Mouse (Mus musculus) CD4-positive, CD25-positive, alpha-beta regulatory T cell, adult 2 months (primary cell): ENCODE measurements at regions not wholly inside any gene's neighbourhood (a gene's known extent, or its start where the extent isn't known, plus 50 kb on each side); places are given as distances from the start of the nearest gene placed in this dataset.

Source experiments
- DNase-seq: peaks from one replicate; pipeline ENCODE4 v3.0.0-alpha.2; 2012; ENCODE audit warnings: low read depth, low spot score

DNA sequence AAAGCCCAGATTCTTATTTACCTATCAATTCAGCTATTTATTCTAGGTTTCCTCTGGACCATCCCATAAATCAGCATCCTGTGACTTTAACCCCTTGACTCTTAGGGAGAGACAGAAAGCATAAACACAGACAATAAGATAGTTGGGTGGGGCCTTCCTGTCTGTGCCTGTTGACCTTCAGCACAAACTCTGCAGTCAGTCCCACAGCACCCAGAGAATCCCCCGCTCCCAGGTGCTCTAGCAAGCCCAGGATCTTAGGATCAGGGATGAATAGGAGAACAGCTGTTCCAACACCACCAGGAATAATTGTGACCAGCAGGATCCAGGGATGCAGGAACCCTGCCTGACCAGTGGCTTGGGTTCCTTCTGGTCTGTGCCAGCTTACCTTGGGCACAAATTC is 107.8 kb downstream of the Basp1 start:
- DNase-seq, result no peak

GRCm38 (mm10) chr15:25303379-25303778 is 110.2 kb downstream of the Basp1 start:
- no peak for DNase-seq

- DNase-seq, result no peak
These were observed 110.8 kb downstream of the Basp1 start for GRCm38 (mm10) chr15:25302671-25303294.

DNA sequence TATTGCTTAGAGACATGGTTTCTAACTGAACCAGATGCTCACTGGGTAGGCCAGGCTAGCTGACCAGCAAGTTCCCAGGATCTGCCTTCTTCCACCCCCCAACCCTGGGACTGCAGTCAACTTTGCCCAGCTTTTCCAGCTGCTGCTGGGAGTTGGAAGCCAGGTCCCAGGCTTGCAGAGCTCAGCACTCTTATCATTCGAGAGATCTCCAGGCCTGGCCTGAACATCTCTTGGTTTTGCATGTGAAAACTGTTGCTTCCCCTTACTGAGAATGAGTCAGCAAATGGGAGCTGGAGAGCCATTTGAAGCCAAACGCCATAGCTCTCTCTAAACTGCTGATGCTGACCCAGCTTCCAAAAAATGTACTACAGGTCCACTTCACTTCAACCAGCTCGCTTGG is 111.8 kb downstream of the Basp1 start:
- DNase-seq, result no peak

DNA sequence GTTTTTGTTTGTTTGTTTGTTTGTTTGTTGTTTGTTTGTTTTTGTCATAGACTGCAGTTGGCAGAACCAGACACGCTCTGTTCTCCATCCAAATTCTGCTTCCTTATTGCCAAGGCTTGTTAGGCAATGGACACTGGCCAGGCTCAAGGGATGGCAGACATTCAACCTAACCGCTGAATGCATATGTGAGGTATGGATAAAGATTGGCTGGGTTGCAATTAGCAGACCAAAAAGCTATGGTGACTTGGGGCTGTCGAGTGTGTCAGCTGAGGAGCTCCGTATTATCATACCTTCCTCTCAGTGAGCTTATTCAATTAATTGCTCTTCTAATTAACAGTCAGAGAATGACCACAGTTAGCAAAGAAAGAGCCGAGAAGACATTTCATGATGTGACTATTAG is 116.3 kb downstream of the Basp1 start:
- DNase-seq, result no peak

DNA sequence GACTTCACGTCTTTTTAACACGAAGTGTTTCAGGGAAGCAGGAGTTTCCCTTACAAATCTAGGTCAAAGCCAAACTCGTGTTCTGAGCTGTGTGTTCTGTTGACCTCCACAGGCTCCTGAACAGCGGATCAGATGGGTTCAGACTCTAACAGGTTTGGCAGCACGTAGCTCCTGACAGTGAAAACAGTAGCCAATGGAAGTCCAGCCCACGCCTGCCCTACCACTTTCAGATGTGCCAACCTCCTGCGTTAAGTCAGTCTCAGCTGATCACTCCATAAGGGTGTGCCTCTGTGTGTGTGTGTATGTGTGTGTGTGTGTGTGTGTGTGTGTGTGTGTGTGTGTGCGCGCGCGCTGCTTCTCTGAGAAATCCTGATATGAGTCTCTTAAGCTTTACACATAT is 116.8 kb downstream of the Basp1 start:
- DNase-seq, result no peak

- no peak for DNase-seq
These were observed 117.8 kb downstream of the Basp1 start for GRCm38 (mm10) chr15:25295753-25296152.

GRCm38 (mm10) chr15:25291231-25291691 is 122.3 kb downstream of the Basp1 start:
- no peak for DNase-seq

- no peak for DNase-seq
These were observed 125.7 kb downstream of the Basp1 start for GRCm38 (mm10) chr15:25287850-25288249.

- no peak for DNase-seq
These were observed 129.0 kb downstream of the Basp1 start for GRCm38 (mm10) chr15:25284354-25285199.

DNA sequence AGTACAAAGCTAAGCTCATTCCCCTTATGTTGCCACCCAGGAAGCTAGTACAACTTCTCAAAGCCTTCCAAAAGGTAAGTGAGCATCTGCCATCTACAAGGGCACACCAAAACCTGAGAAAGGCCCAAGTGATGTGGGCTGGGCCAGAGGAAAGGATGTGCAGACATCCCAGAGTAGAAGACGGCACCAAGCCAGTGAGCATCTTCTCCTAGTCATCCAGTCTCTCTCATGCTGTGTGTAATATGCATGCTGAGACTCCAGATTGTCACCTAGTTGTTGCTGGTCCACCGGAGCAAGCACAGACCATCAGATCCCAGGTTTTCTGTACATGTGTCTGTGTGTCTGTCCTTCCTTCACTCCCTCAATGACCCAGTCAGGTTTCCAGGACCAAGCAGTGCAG is 129.9 kb downstream of the Basp1 start:
- no peak for DNase-seq

DNA sequence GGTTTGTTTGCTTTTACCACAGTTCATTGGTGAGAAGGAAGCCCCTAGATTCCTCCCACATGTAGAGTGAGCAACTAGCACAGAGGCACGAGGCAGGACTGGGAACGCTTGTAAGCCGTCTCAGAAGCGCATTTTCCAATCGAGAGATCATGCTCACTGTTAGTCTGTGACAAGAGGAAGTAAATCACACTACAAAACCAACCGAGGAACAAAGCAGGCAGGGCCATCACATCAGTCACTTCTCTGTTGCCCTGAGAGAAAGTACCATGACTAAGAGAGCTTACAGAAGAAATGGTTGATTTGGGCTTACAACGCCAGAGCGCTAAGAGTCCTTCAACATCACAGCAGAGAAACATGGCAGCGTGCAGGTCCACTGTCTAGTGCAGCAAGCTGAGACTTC is 131.2 kb downstream of the Basp1 start:
- no peak for DNase-seq

DNA sequence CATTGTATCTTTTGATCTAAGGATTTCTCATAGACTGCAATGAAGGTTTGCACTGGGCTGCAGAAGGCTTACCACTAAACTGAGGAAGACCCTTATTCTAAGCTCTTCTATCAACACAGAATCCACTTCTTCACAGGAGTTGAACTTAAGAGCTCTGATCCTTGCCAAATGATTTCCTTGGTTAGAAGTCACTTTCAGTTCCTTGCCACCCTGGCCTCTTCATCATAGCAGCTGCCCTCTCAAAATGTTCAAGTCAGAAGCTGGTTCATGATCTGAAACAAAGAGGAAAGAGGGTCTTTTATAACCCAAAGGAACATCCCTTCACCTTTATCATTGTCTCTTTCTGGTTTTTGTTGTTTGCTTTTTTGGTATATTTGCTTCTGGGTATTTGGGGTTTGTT is 131.6 kb downstream of the Basp1 start:
- DNase-seq, result no peak

GRCm38 (mm10) chr15:25278317-25279156 is 135.0 kb downstream of the Basp1 start:
- no peak for DNase-seq

DNA sequence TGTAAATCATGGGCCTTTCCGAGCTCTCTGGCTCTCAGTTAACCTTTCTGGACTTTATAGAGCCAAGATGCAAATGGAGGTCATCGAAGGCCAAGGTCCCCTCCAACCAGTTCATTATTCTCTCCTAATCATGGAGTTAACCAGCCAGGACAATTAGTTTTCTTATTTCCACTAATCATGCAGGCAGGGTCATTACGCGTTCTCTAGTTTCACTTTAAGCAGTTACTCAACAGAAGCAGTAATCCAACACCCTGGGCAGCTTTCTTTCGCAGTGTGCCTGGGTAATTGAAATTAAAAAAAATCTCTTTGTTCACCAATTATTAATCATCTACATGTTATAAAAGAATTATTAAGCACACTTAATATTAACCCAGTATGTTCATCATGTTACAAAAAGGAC is 137.3 kb downstream of the Basp1 start:
- DNase-seq, result no peak

DNA sequence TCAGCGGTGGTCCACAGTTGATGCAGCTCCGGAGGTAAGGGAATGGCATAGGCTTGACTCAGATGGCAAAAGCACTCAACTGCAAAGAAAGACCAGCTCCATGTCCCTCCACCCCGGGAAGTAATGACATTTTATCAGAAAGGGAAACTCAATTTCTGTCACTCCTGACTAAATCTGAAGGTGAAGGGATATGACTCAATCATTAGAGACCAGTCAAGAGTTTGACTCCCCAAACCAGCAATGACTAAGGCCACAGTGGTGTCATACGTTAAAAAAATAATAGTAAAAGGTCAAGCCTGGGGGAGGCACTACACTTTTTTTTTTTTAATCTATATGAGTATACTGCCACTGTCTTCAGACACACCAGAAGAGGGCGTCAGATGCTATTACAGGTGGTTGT is 141.7 kb downstream of the Basp1 start:
- no peak for DNase-seq

- DNase-seq, result peak; percentile 12
These were observed 143.2 kb downstream of the Basp1 start for GRCm38 (mm10) chr15:25270349-25270748.

- peak; percentile 77 for DNase-seq
These were observed 144.1 kb downstream of the Basp1 start for GRCm38 (mm10) chr15:25269345-25269996.

- peak; percentile 7 for DNase-seq
These were observed 145.1 kb downstream of the Basp1 start for GRCm38 (mm10) chr15:25268436-25268835.

GRCm38 (mm10) chr15:25267509-25267908 is 146.1 kb downstream of the Basp1 start:
- DNase-seq, result no peak

GRCm38 (mm10) chr15:25252648-25253567 is 160.7 kb downstream of the Basp1 start:
- no peak for DNase-seq
